Mouse (Mus musculus): ENCODE measurements around the gene St3gal2.

- TF ChIP-seq POLR2A (IDR thresholded peaks at IDR 0.05; ENCODE audit: low read depth, low read length): no peak
- no peak for TF ChIP-seq BHLHE40 (IDR thresholded peaks at IDR 0.05; ENCODE audit: low read depth, low read length)
- no peak for TF ChIP-seq E2F4 (IDR thresholded peaks at IDR 0.05; ENCODE audit: insufficient replicate concordance, low read depth, low read length)
- no peak for TF ChIP-seq CTCF (conservative IDR thresholded peaks at IDR 0.05 in 1 of 2, IDR thresholded peaks at IDR 0.05 in 1 of 2; ENCODE audit: low read depth in 2 of 2, low read length in 2 of 2)
Measured at GRCm38 (mm10) chr8:110895254-110895653, 24.5 kb upstream of the St3gal2 start.
